Mouse (Mus musculus) MEL (cell line): ENCODE measurements around the gene Itsn1.

Experiments
- CTCF ChIP-seq, 3 experiments: IDR thresholded peaks in 2 of 3; conservative IDR thresholded peaks in 1 of 3; 2 replicates each; pipeline ENCODE4 v1.5.1; 2011 to 2012; ENCODE audit warnings: low read length in 3 of 3, low read depth in 2 of 3, mild to moderate bottlenecking in 2 of 3, improper control_type of control experiment in 1 of 3, inconsistent platforms in 1 of 3, mixed read lengths in 1 of 3, moderate library complexity in 1 of 3; ENCODE audit not compliant: control insufficient read depth in 1 of 3, insufficient read depth in 1 of 3, poor library complexity in 1 of 3, severe bottlenecking in 1 of 3
- GATA1 ChIP-seq: IDR thresholded peaks from 2 replicates; pipeline ENCODE4 v1.6.1; 2011; ENCODE audit warnings: low read depth, low read length, improper control_type of control experiment
- MEF2A ChIP-seq: IDR thresholded peaks from 2 replicates; pipeline ENCODE4 v1.6.1; 2014; ENCODE audit warnings: low read depth, mild to moderate bottlenecking, inconsistent platforms, low read length, improper control_type of control experiment; ENCODE audit not compliant: poor library complexity, insufficient replicate concordance, severe bottlenecking; ENCODE audit errors: extremely low read depth
- ZKSCAN1 ChIP-seq: IDR thresholded peaks from 2 replicates; pipeline ENCODE4 v1.6.1; 2012; ENCODE audit warnings: low read depth, mild to moderate bottlenecking, inconsistent platforms, low read length, improper control_type of control experiment, moderate library complexity

DNA sequence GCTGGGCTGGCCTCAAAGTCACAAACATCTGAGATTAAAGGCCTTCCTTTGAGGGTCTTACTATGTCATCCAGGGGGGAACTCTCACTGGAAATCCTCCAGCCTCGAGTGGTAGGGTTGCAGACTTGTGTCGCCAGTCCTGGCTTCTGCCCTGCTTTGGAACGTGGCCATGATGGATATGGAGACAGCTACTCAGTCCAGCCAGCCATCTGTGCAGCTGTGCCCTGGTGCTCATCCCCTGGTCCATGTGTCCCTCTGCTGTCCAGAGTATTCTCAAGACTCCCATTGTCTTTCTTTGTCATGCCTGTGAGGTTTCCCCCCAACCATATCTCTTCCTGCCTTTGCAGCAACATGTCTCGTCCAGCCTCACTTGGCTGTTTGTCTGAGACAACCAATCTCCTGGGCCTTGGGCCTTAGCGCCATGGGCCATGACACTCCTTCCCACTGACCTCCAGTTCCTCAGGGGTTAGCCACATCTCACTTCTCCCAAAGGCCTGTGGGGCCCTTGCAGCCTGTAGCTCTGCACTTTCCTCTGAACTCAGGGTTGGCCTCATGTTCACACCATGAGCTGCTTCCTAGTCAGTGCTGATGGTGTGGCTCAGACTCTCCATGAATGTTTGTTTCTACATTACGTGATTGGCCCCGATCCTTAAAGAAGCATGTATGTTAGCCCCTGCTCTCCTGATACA is 136.6 kb downstream of the Itsn1 start:
- TF ChIP-seq CTCF (IDR thresholded peaks at IDR 0.05 in 2 of 3, conservative IDR thresholded peaks at IDR 0.05 in 1 of 3; ENCODE audit: control insufficient read depth in 1 of 3, insufficient read depth in 1 of 3, low read depth in 2 of 3, low read length in 3 of 3, poor library complexity in 1 of 3, severe bottlenecking in 1 of 3) = no peak
- TF ChIP-seq GATA1 = no peak
- no peak for TF ChIP-seq MEF2A
- no peak for TF ChIP-seq ZKSCAN1
